Mouse (Mus musculus) testis, postnatal 10 days (tissue): ENCODE results near the gene Ankrd22.

Experiments used
- DNase-seq: peaks from one replicate; pipeline ENCODE4 v3.0.0; 2021; ENCODE audit warnings: low spot score

The Ankrd22 gene

DNA sequence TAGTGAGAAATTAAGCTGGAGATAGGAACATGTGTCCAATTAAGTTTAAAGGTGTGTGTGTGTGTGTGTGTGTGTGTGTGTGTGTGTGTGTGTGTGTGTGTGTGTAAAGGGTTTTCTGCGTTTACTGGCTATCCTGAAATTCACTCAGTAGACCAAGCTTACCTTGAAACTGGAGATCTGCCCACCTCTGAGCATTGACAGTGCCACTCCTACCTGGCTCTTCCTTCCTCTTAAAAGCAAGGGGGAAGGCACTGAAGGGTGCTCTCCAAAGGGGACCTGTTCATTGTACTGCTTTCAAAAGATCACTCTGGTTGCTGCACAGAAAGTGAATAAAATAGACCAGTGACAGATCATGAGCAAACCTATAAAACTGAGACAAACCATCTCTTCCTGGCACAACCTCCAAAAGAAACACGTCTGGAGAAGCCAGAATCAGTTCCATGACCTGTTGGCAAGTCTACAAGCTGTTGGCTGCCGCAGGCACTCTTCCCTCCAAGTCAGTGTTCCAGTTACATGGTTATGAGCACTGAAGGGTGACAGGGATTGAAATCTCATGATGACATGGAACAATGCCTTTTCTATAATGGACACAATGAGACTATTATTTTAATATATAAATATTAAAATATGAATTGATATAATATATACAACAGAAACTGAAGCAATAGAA is 76.7 kb downstream of the Ankrd22 start:
- DNase-seq: no peak

DNA sequence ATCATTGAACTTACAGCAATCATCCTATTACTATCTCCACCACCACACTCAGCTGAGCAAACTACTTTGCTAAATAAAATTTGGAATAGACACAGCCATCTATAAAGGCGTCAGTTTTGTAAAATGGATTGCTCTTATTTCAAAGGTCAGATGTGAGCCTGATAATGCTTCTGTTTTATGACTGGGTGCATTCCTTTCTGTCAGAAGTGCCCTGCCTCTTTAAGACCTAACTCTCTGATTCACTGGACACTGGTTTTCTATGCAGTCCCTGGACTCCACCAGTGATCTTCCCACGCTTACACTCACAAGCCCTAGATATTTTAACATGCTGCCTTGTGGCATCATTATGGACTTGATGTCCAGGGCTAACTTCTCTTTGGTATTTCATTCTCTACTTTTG is 87.7 kb downstream of the Ankrd22 start:
- DNase-seq: no peak

DNA sequence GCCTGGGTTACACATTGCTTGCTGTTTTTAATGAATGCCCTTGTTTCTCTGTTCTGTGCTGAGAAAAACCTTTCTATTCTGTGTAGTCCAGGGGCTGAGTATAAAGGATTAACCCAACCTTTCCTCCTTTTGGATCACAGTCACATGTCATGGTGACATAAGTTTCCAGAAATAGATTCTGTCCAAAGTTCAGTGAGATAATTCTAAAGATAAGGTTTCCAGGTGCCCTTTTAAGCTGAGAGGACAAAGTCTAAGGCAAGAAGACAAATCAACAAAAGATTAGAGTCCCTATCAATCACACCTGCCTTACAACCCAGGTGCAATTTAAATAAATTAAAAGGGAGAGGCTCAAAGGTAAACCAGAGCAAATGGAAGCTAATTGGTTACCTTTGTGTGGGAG is 91.6 kb downstream of the Ankrd22 start:
- no peak for DNase-seq
